Mouse (Mus musculus) midbrain, postnatal 0 days (tissue): ENCODE measurements at regions not wholly inside any gene's neighbourhood (a gene's known extent, or its start where the extent isn't known, plus 50 kb on each side); places are given as distances from the start of the nearest gene placed in this dataset.

Experiments used
- ATAC-seq: fragments of 200-750 bp; cut with Nextera tagmentation; 2 replicates; pipeline ENCODE4 v1.8.0; 2017; ENCODE audit warnings: moderate number of reproducible peaks, mild to moderate bottlenecking, moderate TSS enrichment, moderate library complexity; ENCODE audit not compliant: low FRiP score
- DNase-seq: peaks from one replicate; pipeline ENCODE4 v3.0.0-alpha.2; 2015; ENCODE audit warnings: low spot score
- H3K27ac ChIP-seq: fragments of 300-500 bp; sonication (generic); 2 replicates; pipeline ENCODE4 v1.5.1; 2014; ENCODE audit warnings: low read depth, mild to moderate bottlenecking, low read length, mixed read lengths
- H3K27me3 ChIP-seq: fragments of 300-500 bp; sonication (generic); 2 replicates; pipeline ENCODE4 v1.6.1; 2014; ENCODE audit warnings: low read length, control low read depth, mixed read lengths; ENCODE audit not compliant: insufficient read depth
- H3K36me3 ChIP-seq: fragments of 300-500 bp; sonication (generic); 2 replicates; pipeline ENCODE4 v1.6.1; 2014; ENCODE audit warnings: low read length, control low read depth, mixed read lengths; ENCODE audit not compliant: insufficient read depth
- H3K4me1 ChIP-seq: fragments of 300-500 bp; sonication (generic); 2 replicates; pipeline ENCODE4 v1.6.1; 2014; ENCODE audit warnings: mild to moderate bottlenecking, control low read depth, antibody characterized with exemption, low read length, mixed read lengths; ENCODE audit not compliant: insufficient read depth
- H3K4me2 ChIP-seq: fragments of 300-500 bp; sonication (generic); 2 replicates; pipeline ENCODE4 v1.6.1; 2014; ENCODE audit warnings: low read depth, mild to moderate bottlenecking, low read length, mixed read lengths; ENCODE audit not compliant: poor library complexity, severe bottlenecking
- H3K4me3 ChIP-seq: fragments of 300-500 bp; sonication (generic); 2 replicates; pipeline ENCODE4 v1.5.1; 2014; ENCODE audit warnings: low read depth, mild to moderate bottlenecking, low read length, moderate library complexity
- H3K9ac ChIP-seq: fragments of 300-500 bp; sonication (generic); replicated peaks from 2 replicates; pipeline ENCODE4 v1.6.1; 2014; ENCODE audit warnings: mild to moderate bottlenecking, low read length, moderate library complexity, mixed read lengths; ENCODE audit not compliant: poor library complexity, severe bottlenecking
- H3K9me3 ChIP-seq: fragments of 300-500 bp; sonication (generic); 2 replicates; pipeline ENCODE4 v1.6.1; 2016; ENCODE audit warnings: low read length, control low read depth
- CTCF ChIP-seq: IDR thresholded peaks from 2 replicates; pipeline ENCODE4 v1.5.1; 2016; ENCODE audit warnings: antibody characterized with exemption, mild to moderate bottlenecking
- WGBS: fragments of 180-500 bp; shearing (Covaris S2); extraction: QIAGEN DNeasy Blood & Tissue Kit; methylation state at CpG from one replicate; pipeline ENCODE4 v1.1.7; 2014; 5-methylcytosine and 5-hydroxymethylcytosine counted together

DNA sequence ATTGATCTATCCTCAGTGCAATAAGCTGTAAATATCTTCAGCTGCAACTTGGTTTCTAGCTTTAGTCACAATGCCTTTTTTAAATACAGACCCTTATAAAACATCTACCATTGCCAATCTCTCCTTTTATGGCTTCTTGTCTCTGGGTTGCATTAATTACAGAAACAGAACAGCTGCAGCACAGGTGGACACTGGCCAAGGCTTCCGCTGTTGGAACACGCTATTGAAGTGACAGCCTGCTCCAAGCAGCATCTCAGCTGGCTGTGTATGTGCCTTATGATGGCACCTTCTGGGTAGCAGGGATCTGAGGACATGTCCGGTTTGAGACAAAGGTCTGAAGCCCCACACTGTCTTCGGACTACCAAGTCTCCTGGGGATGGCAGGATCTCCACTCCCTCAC is 207.1 kb upstream of the Plpp4 start:
- Histone ChIP-seq H3K27ac (no peak overlapping the region), H3K36me3 (no peaks in the 10 kb centered on the region), H3K4me2 (no peak overlapping the region), H3K9me3 (no peaks in the 10 kb centered on the region), H3K27me3 (no peaks in the 10 kb centered on the region), H3K4me1 (no peaks in the 10 kb centered on the region), H3K4me3 (no peak overlapping the region), H3K9ac (no peak overlapping the region)
- DNase-seq (peak; percentile 66), ATAC-seq (no peak)
- 93% methylated on average over 4 of the region's 4 CpGs for WGBS
- TF ChIP-seq CTCF = no peak

DNA sequence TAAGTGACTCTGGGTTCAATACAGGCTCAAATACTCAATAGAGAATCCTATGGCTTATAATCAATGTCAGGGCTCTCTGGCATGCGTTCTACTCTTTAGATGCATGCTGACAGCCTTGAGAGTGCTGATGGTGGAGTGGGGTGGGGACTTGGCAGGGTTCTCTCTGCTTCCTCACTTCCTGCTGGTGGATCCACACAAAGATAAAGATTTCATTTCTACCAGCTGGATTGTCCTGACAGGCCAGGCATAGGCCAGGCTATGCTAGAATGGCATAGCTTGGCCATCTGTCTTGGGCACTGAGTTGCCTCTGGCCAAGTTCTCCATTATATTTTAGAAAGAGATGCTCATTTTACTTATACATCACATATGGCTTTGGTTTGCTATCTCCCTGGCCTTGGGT is 206.2 kb upstream of the Plpp4 start:
- TF ChIP-seq CTCF = no peak
- Histone ChIP-seq H3K27ac (no peak overlapping the region), H3K4me2 (no peak overlapping the region), H3K9me3 (no peaks in the 10 kb centered on the region), H3K9ac (no peak overlapping the region), H3K4me3 (no peak overlapping the region), H3K36me3 (no peaks in the 10 kb centered on the region), H3K27me3 (no peaks in the 10 kb centered on the region), H3K4me1 (no peaks in the 10 kb centered on the region)
- ATAC-seq (no peak), DNase-seq (peak; percentile 83)
- WGBS = 77% methylated on average over 1 of the region's 1 CpGs

DNA sequence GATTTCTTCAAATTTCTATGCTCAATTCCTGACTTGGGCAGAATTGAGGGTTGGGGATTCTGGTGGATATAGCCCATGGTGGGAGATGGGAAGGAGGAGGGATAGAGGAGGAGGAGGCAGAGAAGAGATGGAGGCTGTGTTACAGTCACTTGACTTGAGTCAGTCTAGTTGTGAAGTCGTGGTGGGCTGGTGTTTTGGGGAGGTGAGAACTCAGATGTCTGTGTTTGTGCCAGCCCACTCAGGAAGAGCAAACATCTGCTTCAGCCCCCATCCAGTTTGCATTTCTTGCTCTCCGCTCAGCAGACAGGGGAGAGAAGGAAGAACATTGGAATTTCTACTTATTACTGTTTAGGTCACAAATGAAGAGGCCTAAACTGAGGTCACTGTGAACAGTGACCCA is 189.9 kb upstream of the Plpp4 start:
- no peak overlapping the region for H3K4me3 ChIP-seq
- ATAC-seq (no peak), DNase-seq (no peak)
- H3K27me3 ChIP-seq = no peaks in the 10 kb centered on the region
- H3K27ac ChIP-seq = no peak overlapping the region
- no peak overlapping the region for H3K4me2 ChIP-seq
- H3K4me1 ChIP-seq = no peaks in the 10 kb centered on the region
- no peak overlapping the region for H3K9ac ChIP-seq
- 84% methylated on average over 2 of the region's 2 CpGs for WGBS
- H3K9me3 ChIP-seq = no peaks in the 10 kb centered on the region
- no peak for TF ChIP-seq CTCF
- no peaks in the 10 kb centered on the region for H3K36me3 ChIP-seq

DNA sequence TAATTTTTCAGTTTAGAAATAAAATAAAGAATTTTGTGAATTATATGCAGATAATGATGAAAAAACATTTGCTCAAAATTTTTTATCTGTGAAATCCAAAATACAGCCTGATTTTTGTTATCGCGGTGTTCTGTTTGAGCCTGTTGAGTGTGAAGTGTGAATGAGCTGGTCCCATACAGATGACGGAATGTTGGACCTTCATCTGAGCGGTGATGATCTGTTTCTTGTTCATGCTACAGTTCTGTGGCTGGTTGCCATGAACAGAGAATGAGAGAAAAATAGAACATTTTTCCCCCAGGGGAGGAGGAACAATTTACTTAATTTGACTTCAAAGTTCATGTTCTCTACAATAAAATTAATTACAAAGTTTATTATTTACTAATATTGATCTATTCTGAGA is 188.7 kb upstream of the Plpp4 start:
- Histone ChIP-seq H3K27ac (no peak overlapping the region), H3K27me3 (no peaks in the 10 kb centered on the region), H3K9me3 (no peaks in the 10 kb centered on the region), H3K4me1 (no peaks in the 10 kb centered on the region), H3K9ac (no peak overlapping the region), H3K4me3 (no peak overlapping the region), H3K4me2 (no peak overlapping the region), H3K36me3 (no peaks in the 10 kb centered on the region)
- WGBS = 96% methylated on average over 4 of the region's 4 CpGs
- no peak for TF ChIP-seq CTCF
- ATAC-seq = no peak
- DNase-seq = no peak

DNA sequence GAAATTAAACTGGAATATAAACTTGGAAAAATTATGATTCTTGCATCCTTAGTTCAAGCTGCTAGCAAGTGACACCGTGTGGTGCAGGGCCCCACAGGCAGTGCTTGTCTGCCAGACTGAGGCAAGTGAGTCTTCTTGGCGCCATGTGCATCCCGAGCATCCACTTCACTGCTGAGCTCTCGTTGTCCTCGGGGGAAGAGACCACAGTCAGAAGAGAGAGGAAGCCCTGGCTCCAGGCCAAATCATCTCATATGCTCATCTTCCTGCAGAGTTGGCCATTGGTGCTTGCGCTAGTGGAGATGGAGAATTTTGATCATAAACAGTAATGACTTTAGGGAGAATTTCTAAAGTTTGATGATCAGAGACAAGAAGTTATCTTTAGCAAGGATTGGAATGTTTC is 177.0 kb upstream of the Plpp4 start:
- TF ChIP-seq CTCF = no peak
- H3K9me3 ChIP-seq = no peaks in the 10 kb centered on the region
- H3K9ac ChIP-seq = no peak overlapping the region
- H3K36me3 ChIP-seq = no peaks in the 10 kb centered on the region
- H3K4me3 ChIP-seq = no peak overlapping the region
- ATAC-seq (no peak), DNase-seq (peak; percentile 63)
- H3K27ac ChIP-seq = no peak overlapping the region
- WGBS = 74% methylated on average over 6 of the region's 6 CpGs
- no peaks in the 10 kb centered on the region for H3K4me1 ChIP-seq
- H3K4me2 ChIP-seq = no peak overlapping the region
- H3K27me3 ChIP-seq = no peaks in the 10 kb centered on the region

DNA sequence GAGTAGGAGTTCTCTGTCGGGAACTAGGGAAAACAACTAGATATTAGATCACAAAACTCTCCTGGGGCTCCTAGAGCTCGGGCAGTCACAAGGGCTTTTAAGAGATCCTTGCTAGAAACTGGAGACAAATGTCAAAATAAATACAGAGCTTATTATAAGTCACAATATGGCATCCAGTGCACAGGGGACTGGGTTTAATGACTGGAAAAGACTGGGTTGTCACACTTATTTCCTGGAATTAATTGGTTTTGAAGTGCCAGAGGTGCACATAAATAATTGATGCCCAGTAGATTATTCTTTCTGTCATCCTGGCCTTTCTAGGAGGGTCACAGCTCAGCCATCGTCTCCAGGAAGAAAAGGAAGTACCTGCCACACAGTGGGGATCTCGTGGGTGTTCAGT is 165.4 kb upstream of the Plpp4 start:
- H3K36me3 ChIP-seq = no peaks in the 10 kb centered on the region
- WGBS = 35% methylated on average over 4 of the region's 4 CpGs
- no peak for ATAC-seq

More for the DNA sequence above, 165.4 kb upstream of the Plpp4 start:
- H3K4me1 ChIP-seq = no peaks in the 10 kb centered on the region
- H3K9me3 ChIP-seq = no peaks in the 10 kb centered on the region
- H3K27ac ChIP-seq = no peak overlapping the region
- H3K9ac ChIP-seq = no peak overlapping the region
- no peak for DNase-seq
- TF ChIP-seq CTCF = no peak
- H3K4me2 ChIP-seq = no peak overlapping the region
- no peak overlapping the region for H3K4me3 ChIP-seq
- no peaks in the 10 kb centered on the region for H3K27me3 ChIP-seq
